In the genomic region with DNA sequence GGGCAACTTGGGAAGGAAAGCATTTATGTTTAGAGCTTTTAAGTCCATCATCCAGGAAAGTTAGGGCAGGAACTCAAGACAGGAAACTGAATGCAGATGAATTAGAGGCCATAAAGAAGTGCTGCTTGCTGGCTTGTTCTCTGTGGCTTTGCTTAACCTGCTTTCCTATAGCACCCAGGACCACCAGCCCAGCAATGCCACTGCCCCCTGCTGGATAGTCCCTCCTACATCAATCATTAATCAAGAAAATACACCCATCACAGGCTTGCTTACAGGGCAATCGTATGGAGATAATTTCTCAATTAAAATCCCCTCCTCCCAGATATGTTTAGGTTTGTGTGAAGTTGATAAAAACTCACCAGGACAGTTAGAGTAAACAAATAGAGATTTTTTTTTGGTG, we compare ENCODE assay signal across 10 mouse cellular contexts. TPM values are rescaled to one million over a fixed set of nuclear protein-coding genes. Genes with fewer than 3 reads are reported as not detected.
A peak's percentile ranks its signal among the peaks of the same experiment; 100 is the strongest.
DNase-seq lines count a peak whose midpoint lies in the region; ATAC-seq and TF ChIP-seq lines count a peak whose summit lies in the region.
"Had no signal": no experiment of that assay in that cellular context is flagged by ENCODE, and none has a peak within 500 bp of the region (broad histone marks: within the 10 kb centered on the region; RNA-seq: fewer than 3 reads in every experiment).

No protein-coding gene starts in this region.

- H3K4me1 ChIP-seq in CH12.LX (ENCODE audit: control insufficient read depth in 1 of 2, insufficient read depth in 2 of 2): peaks cover 0 to 7% of the 10 kb centered on the region in 2 experiments; a peak in 2 of 4 replicates
- H3K4me1 ChIP-seq in liver, embryonic 14.5 days (replicated peaks; ENCODE audit: control insufficient read depth in 2 of 2, insufficient read depth in 2 of 2, low read length in 1 of 2): peaks cover 3 to 5% of the 10 kb centered on the region in 2 experiments; a peak in 3 of 4 replicates

- TF ChIP-seq RAD21 in CH12.LX (IDR thresholded peaks at IDR 0.05; ENCODE audit: low read depth, low read length): peak; percentile 20

- peak; percentile 42 to 59 for DNase-seq in cerebellum, postnatal 14 days
- peak in 1 of 2 experiments; percentile 40 for DNase-seq in layer of hippocampus, adult 2 months (ENCODE audit: low spot score in 2 of 2)
- DNase-seq in layer of hippocampus, adult 18-20 months (ENCODE audit: low spot score in 2 of 2): no peak
- no peak for DNase-seq in CH12.LX (ENCODE audit: extremely low read depth)
- no peak for DNase-seq in liver, embryonic 14.5 days (ENCODE audit: low read depth in 3 of 3, low spot score in 3 of 3)
- DNase-seq in frontal cortex, adult 2 months (ENCODE audit: extremely low spot score in 1 of 2, low spot score in 1 of 2): no peak
- no peak for DNase-seq in thymus, postnatal 10 days (ENCODE audit: low spot score in 2 of 2)

- no peak overlapping the region for H3K4me3 ChIP-seq in layer of hippocampus, adult 2 months
- no peak overlapping the region for H3K4me3 ChIP-seq in CH12.LX (replicated peaks in 1 of 3; ENCODE audit: low read depth in 2 of 3, low read length in 2 of 3, poor library complexity in 1 of 3)
- H3K4me3 ChIP-seq in liver, embryonic 14.5 days (ENCODE audit: insufficient read depth in 1 of 2, low read depth in 2 of 2, low read length in 2 of 2): no peak overlapping the region
- H3K4me3 ChIP-seq: neural tube, embryonic 13.5 days; stomach, embryonic 15.5 days had no signal

- H3K79me2 ChIP-seq in CH12.LX (replicated peaks; ENCODE audit: control insufficient read depth, extremely low read depth, insufficient read depth, poor library complexity, severe bottlenecking): no peaks in the 10 kb centered on the region

- WGBS in liver, embryonic 14.5 days (ENCODE audit: insufficient replicate concordance): 65% methylated on average over 1 of the region's 1 CpGs

- in situ Hi-C loops in CH12.LX (cut with MboI; ENCODE audit: low pct_ligation_motif_present, low pct_unique_long_range_greater_than_20kb, low sequenced_read_pairs): no loop called here

- no peak for TF ChIP-seq POLR2A in CH12.LX (IDR thresholded peaks at IDR 0.05; ENCODE audit: low read depth, low read length)

- dilution Hi-C loops in CH12.LX (cut with MboI; ENCODE audit: extremely low pct_ligation_motif_present, extremely low pct_unique_long_range_greater_than_20kb, low sequenced_read_pairs): no loop called here

- ATAC-seq in cerebellum, adult (ENCODE audit: insufficient number of reproducible peaks, low FRiP score, low TSS enrichment): no peak
- no peak for ATAC-seq in liver, embryonic 14.5 days (ENCODE audit: insufficient read depth)

- H3K27me3 ChIP-seq in CH12.LX (replicated peaks): peaks cover 2% of the 10 kb centered on the region
- no peaks in the 10 kb centered on the region; the same call in 1 of the 2 replicates for H3K27me3 ChIP-seq in liver, embryonic 14.5 days (ENCODE audit: control insufficient read depth, insufficient read depth, low read length)
- H3K27me3 ChIP-seq: neural tube, embryonic 13.5 days; stomach, embryonic 15.5 days had no signal

- H3K9ac ChIP-seq in CH12.LX (ENCODE audit: insufficient read depth, low read depth): no peak overlapping the region
- no peak overlapping the region for H3K9ac ChIP-seq in liver, embryonic 14.5 days (replicated peaks)
- H3K9ac ChIP-seq: neural tube, embryonic 13.5 days; stomach, embryonic 15.5 days had no signal

- no peak overlapping the region for H3K4me2 ChIP-seq in CH12.LX (ENCODE audit: insufficient read depth, low read depth, poor library complexity, severe bottlenecking)
- no peak overlapping the region for H3K4me2 ChIP-seq in liver, embryonic 14.5 days (ENCODE audit: low read depth)
- H3K4me2 ChIP-seq: neural tube, embryonic 13.5 days; stomach, embryonic 15.5 days had no signal

- no peaks in the 10 kb centered on the region for H3K9me3 ChIP-seq in CH12.LX (replicated peaks; ENCODE audit: low read length)
- H3K9me3 ChIP-seq in liver, embryonic 14.5 days (ENCODE audit: control insufficient read depth, low read length): no peaks in the 10 kb centered on the region
- H3K9me3 ChIP-seq: neural tube, embryonic 13.5 days; stomach, embryonic 15.5 days had no signal

- TF ChIP-seq EP300 in CH12.LX (IDR thresholded peaks at IDR 0.05; ENCODE audit: low read length): no peak
- TF ChIP-seq EP300 in liver, embryonic 14.5 days (IDR thresholded peaks at IDR 0.05; ENCODE audit: low read depth): no peak

- H3K27ac ChIP-seq in layer of hippocampus, adult 2 months: no peak overlapping the region
- H3K27ac ChIP-seq in CH12.LX (ENCODE audit: insufficient read depth, low read depth): no peak overlapping the region
- no peak overlapping the region for H3K27ac ChIP-seq in liver, embryonic 14.5 days
- H3K27ac ChIP-seq: neural tube, embryonic 13.5 days; stomach, embryonic 15.5 days had no signal

- peak; percentile 78 for TF ChIP-seq CTCF in layer of hippocampus, adult 2 months (conservative IDR thresholded peaks at IDR 0.05)
- peak; percentile 27 to 54; a peak in 3 of 4 replicates for TF ChIP-seq CTCF in CH12.LX (conservative IDR thresholded peaks at IDR 0.05 in 1 of 2, IDR thresholded peaks at IDR 0.05 in 1 of 2; ENCODE audit: low read depth in 2 of 2, low read length in 2 of 2)
- peak; percentile 61 for TF ChIP-seq CTCF in liver, embryonic 14.5 days (IDR thresholded peaks at IDR 0.05; ENCODE audit: low read depth)

- H3K36me3 ChIP-seq in CH12.LX (replicated peaks in 1 of 2; ENCODE audit: control insufficient read depth in 1 of 2, insufficient read depth in 1 of 2, low read length in 1 of 2): peaks cover 0 to 8% of the 10 kb centered on the region in 2 experiments
- H3K36me3 ChIP-seq in liver, embryonic 14.5 days (replicated peaks; ENCODE audit: control insufficient read depth, insufficient read depth, low read depth): no peaks in the 10 kb centered on the region
- H3K36me3 ChIP-seq: neural tube, embryonic 13.5 days; stomach, embryonic 15.5 days had no signal

TF ChIP-seq in CH12.LX, 34 proteins besides CTCF, POLR2A, EP300 and RAD21:
- TF ChIP-seq ZMIZ1 (IDR thresholded peaks at IDR 0.05; ENCODE audit: low read depth, low read length): no peak
- no peak for TF ChIP-seq TBP (conservative IDR thresholded peaks at IDR 0.05; ENCODE audit: low read depth, low read length)
- no peak for TF ChIP-seq RCOR1 (conservative IDR thresholded peaks at IDR 0.05; ENCODE audit: low read depth, low read length)
- peak; percentile 43; the same call in 1 of the 2 replicates for TF ChIP-seq SMC3 (IDR thresholded peaks at IDR 0.05; ENCODE audit: low read depth, low read length)
- no peak for TF ChIP-seq PAX5 (IDR thresholded peaks at IDR 0.05; ENCODE audit: low read length)
- TF ChIP-seq MXI1 (IDR thresholded peaks at IDR 0.05; ENCODE audit: low read depth, low read length): no peak

RNA-seq across cellular contexts. Expression of a gene that starts 4.7 kb away (rescaled TPM):
- 1 to 10 TPM; 5.5 to 6.3 TPM for total RNA-seq in layer of hippocampus, adult 2 months (2021)
- 1 to 10 TPM; 5.2 to 5.9 TPM for total RNA-seq in layer of hippocampus, adult 18-20 months (2021)
- total RNA-seq in CH12.LX (2012; rRNA removed) (5.5 and 5.6 TPM in 2 replicates), CH12.LX (2014; rRNA removed) (9.5 and 10.6 TPM in 2 replicates)
- polyA plus RNA-seq in CH12.LX (2012; ENCODE audit: insufficient read length, low read depth): 7.5 and 8.5 TPM in 2 replicates
- 4.0 and 5.2 TPM in 2 replicates for polyA plus RNA-seq in liver, embryonic 14.5 days (2012; rRNA removed)
- polyA plus RNA-seq in liver, embryonic 14.5 days (2014; fragmentation: Nextera tagmentation; extraction: Ambion mirVana): 9.4 and 12.8 TPM in 2 replicates
- 5.5 and 6.2 TPM in 2 replicates for polyA plus RNA-seq in frontal cortex, adult 2 months (2012; rRNA removed)

RNA-seq across cellular contexts. Expression of a gene that starts 11.2 kb away (rescaled TPM):
- total RNA-seq in layer of hippocampus, adult 2 months (2021): under 1 TPM; 0.51 to 0.79 TPM
- 1 to 10 TPM in 1 of 2 experiments, under 1 TPM in 1; 0.67 to 1.9 TPM for total RNA-seq in layer of hippocampus, adult 18-20 months (2021)
- total RNA-seq in CH12.LX (2012; rRNA removed) (not detected in 2 replicates), CH12.LX (2014; rRNA removed) (not detected in 2 replicates)
- polyA plus RNA-seq in CH12.LX (2012; ENCODE audit: insufficient read length, low read depth): not detected in 2 replicates
- polyA plus RNA-seq in liver, embryonic 14.5 days (2012; rRNA removed): 0.20 and 0.35 TPM in 2 replicates
- not detected in 2 replicates for polyA plus RNA-seq in liver, embryonic 14.5 days (2014; fragmentation: Nextera tagmentation; extraction: Ambion mirVana)
- 2.2 and 2.6 TPM in 2 replicates for polyA plus RNA-seq in frontal cortex, adult 2 months (2012; rRNA removed)

RNA-seq across cellular contexts. Expression of a gene that starts 11.5 kb away (rescaled TPM):
- 10 to 100 TPM; 29.0 to 31.1 TPM for total RNA-seq in layer of hippocampus, adult 2 months (2021)
- total RNA-seq in layer of hippocampus, adult 18-20 months (2021): 10 to 100 TPM; 27.3 to 28.0 TPM
- total RNA-seq in CH12.LX (2012; rRNA removed) (24.4 and 25.7 TPM in 2 replicates), CH12.LX (2014; rRNA removed) (31.4 and 40.1 TPM in 2 replicates)
- polyA plus RNA-seq in CH12.LX (2012; ENCODE audit: insufficient read length, low read depth): 31.1 and 39.6 TPM in 2 replicates
- polyA plus RNA-seq in liver, embryonic 14.5 days (2012; rRNA removed): 10.1 and 10.8 TPM in 2 replicates
- polyA plus RNA-seq in liver, embryonic 14.5 days (2014; fragmentation: Nextera tagmentation; extraction: Ambion mirVana): 12.7 and 13.5 TPM in 2 replicates
- 22.5 and 23.5 TPM in 2 replicates for polyA plus RNA-seq in frontal cortex, adult 2 months (2012; rRNA removed)

RNA-seq across cellular contexts. Expression of a gene that starts 12.0 kb away (rescaled TPM):
- total RNA-seq in layer of hippocampus, adult 2 months (2021): 10 to 100 TPM; 29.6 to 30.2 TPM
- total RNA-seq in layer of hippocampus, adult 18-20 months (2021): 10 to 100 TPM; 27.4 to 32.7 TPM
- total RNA-seq in CH12.LX (2012; rRNA removed) (6.3 and 7.7 TPM in 2 replicates), CH12.LX (2014; rRNA removed) (11.3 and 11.7 TPM in 2 replicates)
- polyA plus RNA-seq in CH12.LX (2012; ENCODE audit: insufficient read length, low read depth): 9.0 and 9.4 TPM in 2 replicates
- 11.4 and 11.5 TPM in 2 replicates for polyA plus RNA-seq in liver, embryonic 14.5 days (2012; rRNA removed)
- 15.8 and 16.9 TPM in 2 replicates for polyA plus RNA-seq in liver, embryonic 14.5 days (2014; fragmentation: Nextera tagmentation; extraction: Ambion mirVana)
- polyA plus RNA-seq in frontal cortex, adult 2 months (2012; rRNA removed): 80.4 and 90.8 TPM in 2 replicates

RNA-seq across cellular contexts. Expression of a gene that starts 12.2 kb away (rescaled TPM):
- 100 to 1,000 TPM; 117 to 119 TPM for total RNA-seq in layer of hippocampus, adult 2 months (2021)
- total RNA-seq in layer of hippocampus, adult 18-20 months (2021): 100 to 1,000 TPM; 171 to 201 TPM
- total RNA-seq in CH12.LX (2012; rRNA removed): not detected in 2 replicates
- total RNA-seq in CH12.LX (2014; rRNA removed): not detected in 2 replicates
- polyA plus RNA-seq in CH12.LX (2012; ENCODE audit: insufficient read length, low read depth): not detected in 2 replicates
- 1.7 and 2.7 TPM in 2 replicates for polyA plus RNA-seq in liver, embryonic 14.5 days (2012; rRNA removed)
- 4.5 and 4.7 TPM in 2 replicates for polyA plus RNA-seq in liver, embryonic 14.5 days (2014; fragmentation: Nextera tagmentation; extraction: Ambion mirVana)
- polyA plus RNA-seq in frontal cortex, adult 2 months (2012; rRNA removed): 141 and 186 TPM in 2 replicates

Comparison
In these comparisons a context has a peak if more than half of its experiments do, and no peak if none do; other contexts are left out.
1. DNase-seq: peak in cerebellum, postnatal 14 days (2 of 2); none in layer of hippocampus, adult 18-20 months (0 of 2), CH12.LX (single experiment), liver, embryonic 14.5 days (0 of 3), frontal cortex, adult 2 months (0 of 2) and thymus, postnatal 10 days (0 of 2).
2. Peak in every context shown above with its lines, with median percentiles within 50 percentile points of each other: CTCF ChIP-seq.